Mouse (Mus musculus) cortical plate, adult 2 months (tissue): Measurements from ENCODE around the gene Slit3.

Experiments used
- CTCF ChIP-seq: fragments of 200-500 bp; IDR thresholded peaks from 2 replicates; pipeline ENCODE4 v1.5.1; 2011; ENCODE audit warnings: mild to moderate bottlenecking, control low read depth, low read length; ENCODE audit not compliant: insufficient read depth; ENCODE audit errors: extremely low read depth
- POLR2A ChIP-seq: fragments of 200-500 bp; IDR thresholded peaks from 2 replicates; pipeline ENCODE4 v1.6.1; 2011; ENCODE audit warnings: mild to moderate bottlenecking, low read length, control low read depth; ENCODE audit not compliant: insufficient read depth; ENCODE audit errors: extremely low read depth

- TF ChIP-seq CTCF (peak; percentile 72), POLR2A (no peak)
Observed at GRCm38 (mm10) chr11:35451636-35452035, 330.6 kb downstream of the Slit3 start.
